Mouse (Mus musculus) layer of hippocampus, postnatal 14 days (tissue): Measurements from ENCODE around the gene Olfr397. TPM values are rescaled to one million over a fixed set of nuclear protein-coding genes. Genes with fewer than 3 reads are reported as not detected.

Source experiments
- DNase-seq, 2 experiments: peaks; one replicate each; pipeline ENCODE4 v3.0.0; 2021 to 2022; ENCODE audit warnings: low spot score in 2 of 2, mixed read lengths in 1 of 2
- long read RNA-seq, 2 experiments: library from polyadenylated mRNA; stranded (forward); transcript quantifications; one replicate each; pipeline ENCODE4 v2.0.0; 2021
- total RNA-seq, 2 experiments: library from RNA; stranded (reverse); gene quantifications; 2 replicates each; pipeline ENCODE4 v1.2.3; 2021

The Olfr397 gene
- not detected for total RNA-seq
- long read RNA-seq, experiment 1: 0 reads
- long read RNA-seq, experiment 2: 0 reads

DNA sequence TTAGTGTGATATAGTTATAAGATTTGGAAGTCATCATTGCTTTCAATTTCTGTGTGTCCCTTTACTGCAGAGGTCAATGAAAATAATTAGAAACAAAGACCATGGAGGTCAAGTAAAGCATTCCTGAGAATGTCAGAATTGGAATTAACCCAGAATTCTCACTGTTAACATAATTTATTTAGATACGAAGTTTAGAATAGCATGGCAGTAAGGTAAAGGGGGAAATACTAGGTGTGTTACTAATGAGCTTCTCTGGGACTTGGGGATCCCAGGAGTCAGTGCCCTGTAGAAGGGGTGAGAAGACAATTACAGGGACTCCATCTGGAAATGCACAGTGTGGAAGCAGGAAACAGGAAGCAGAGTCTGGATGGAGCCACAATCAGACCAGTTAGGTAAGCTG lies at the start of gene Olfr397:
Gene Olfr397, plus strand, starts transcription at position 301 of the 400 bp plus-strand sequence.
- DNase-seq: no peak

DNA sequence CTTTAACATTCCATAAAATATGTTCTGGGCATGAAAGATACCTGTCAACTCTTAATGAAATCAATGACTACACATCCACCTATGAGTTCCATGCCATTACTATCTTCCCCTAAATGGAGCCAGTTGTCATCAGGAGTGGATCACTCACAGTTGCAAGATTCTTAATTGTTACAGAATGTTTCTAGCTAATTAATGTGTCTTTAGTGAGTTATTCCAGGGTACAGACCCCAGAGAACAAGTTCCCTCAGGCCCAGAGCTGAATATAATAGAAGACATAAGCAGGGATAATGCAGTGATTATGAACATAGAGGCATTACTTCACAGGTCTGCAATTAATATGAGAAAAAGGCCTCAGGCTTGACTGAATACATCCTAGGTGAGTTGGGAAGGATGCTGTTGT lies 24.2 kb upstream of the Olfr397 start, which contains the start of gene Olfr23:
Gene Olfr23, plus strand, starts transcription at position 301 of the 400 bp plus-strand sequence.
- no peak for DNase-seq

DNA sequence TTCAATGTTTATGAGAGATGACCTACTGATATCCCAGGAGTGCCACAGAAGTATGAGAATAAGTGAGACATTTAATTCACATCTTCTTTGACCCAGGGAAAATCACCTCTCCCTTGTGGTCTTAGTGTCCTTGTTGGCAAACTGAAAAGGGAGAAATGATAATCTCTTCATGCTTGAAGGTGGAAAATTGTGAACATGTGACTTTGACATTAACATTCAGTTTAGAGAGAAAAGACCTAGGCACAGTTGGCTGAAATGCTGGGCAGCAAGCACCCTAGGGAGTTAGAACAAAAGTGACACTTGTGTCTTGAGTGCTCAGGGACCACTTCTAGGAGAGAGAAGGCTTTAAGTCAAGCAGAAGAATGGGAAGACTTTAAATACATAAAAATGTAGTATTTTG lies 29.7 kb downstream of the Olfr397 start, which contains the start of gene Olfr398:
Gene Olfr398, minus strand, starts transcription at position 101 of the 400 bp plus-strand sequence.
- no peak for DNase-seq

DNA sequence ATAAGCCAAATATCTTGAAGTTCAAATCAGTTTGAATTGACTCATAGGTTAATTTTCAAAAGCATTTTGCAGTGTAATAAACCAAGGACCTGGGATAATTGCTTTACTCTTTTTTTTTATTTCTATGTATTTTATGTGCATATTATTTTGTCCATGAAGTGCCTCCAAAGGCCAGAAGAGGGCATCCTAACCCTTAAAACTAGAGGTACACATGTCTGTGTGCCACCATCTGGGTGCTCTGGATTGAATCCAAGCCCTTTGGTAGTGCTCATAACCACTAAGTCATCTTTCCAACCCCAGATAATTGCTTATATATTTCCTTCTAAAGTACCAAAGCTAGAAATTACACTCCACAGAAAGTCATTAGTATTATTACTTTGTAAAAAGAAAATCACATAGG lies 32.5 kb downstream of the Olfr397 start:
- peak in 1 of 2 experiments; percentile 3 for DNase-seq

Other genes starting within 250 kb of the Olfr397 start
- gene Olfr389, start 180.1 kb upstream of the Olfr397 start, total RNA-seq: not detected
- not detected for gene Olfr390, start 177.9 kb upstream of the Olfr397 start, total RNA-seq
- not detected for gene Olfr391-ps, start 157.8 kb upstream of the Olfr397 start, total RNA-seq
- not detected for gene Olfr392, start 143.8 kb upstream of the Olfr397 start, total RNA-seq
- gene Olfr393, start 109.4 kb upstream of the Olfr397 start, total RNA-seq: not detected
- gene Olfr394, start 70.0 kb upstream of the Olfr397 start, total RNA-seq: not detected
- gene Olfr395, start 51.5 kb upstream of the Olfr397 start, total RNA-seq: not detected
- not detected for gene Olfr23, start 24.1 kb upstream of the Olfr397 start, total RNA-seq
- not detected for gene Olfr398, start 29.6 kb downstream of the Olfr397 start, total RNA-seq
- not detected for gene Olfr139, start 95.7 kb downstream of the Olfr397 start, total RNA-seq
- not detected for gene Olfr399, start 95.8 kb downstream of the Olfr397 start, total RNA-seq
- gene Zfp616, start 109.1 kb downstream of the Olfr397 start, total RNA-seq: not detected
- gene Olfr401, start 152.9 kb downstream of the Olfr397 start, total RNA-seq: not detected
- gene Olfr402, start 192.7 kb downstream of the Olfr397 start, total RNA-seq: not detected
- not detected for gene Olfr403, start 225.4 kb downstream of the Olfr397 start, total RNA-seq